Mouse (Mus musculus): ENCODE data around the gene Piwil1.
"Not testable (repeated sequence)": the region's sequence is repeated elsewhere in the genome, so short reads cannot be mapped to it uniquely, and the experiment has no call there.

The Piwil1 gene

DNA sequence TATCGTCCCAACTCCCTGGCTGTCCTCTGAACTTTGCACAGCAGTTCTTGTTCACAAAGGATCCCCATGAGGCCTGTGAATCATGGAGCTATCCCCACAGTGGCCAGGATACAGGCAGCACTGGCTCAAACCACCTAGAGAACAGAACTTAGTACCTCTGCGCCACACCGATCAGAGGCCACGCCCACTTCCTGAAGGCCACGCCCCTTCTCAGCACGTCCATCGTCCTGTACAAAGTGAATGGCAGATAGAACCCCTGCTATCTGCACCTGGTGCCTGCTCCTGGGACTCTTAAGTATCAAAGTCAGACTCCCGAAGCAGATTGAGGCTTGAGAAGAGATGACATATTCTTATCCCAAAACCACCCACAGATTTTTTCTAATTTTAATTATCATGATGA, 8.3 kb downstream of the Piwil1 start:
- DNase-seq (ENCODE audit: low read depth, low spot score), result peak; percentile 24

- DNase-seq (ENCODE audit: low read depth, low spot score), result peak; percentile 24
Measured at GRCm38 (mm10) chr5:128711847-128712246, 9.5 kb downstream of the Piwil1 start.

GRCm38 (mm10) chr5:128715171-128715570, 12.8 kb downstream of the Piwil1 start:
- DNase-seq (ENCODE audit: low read depth, low spot score), result no peak

- DNase-seq (ENCODE audit: low read depth, low spot score), result not testable (repeated sequence)
Measured at GRCm38 (mm10) chr5:128720461-128720860, 18.1 kb downstream of the Piwil1 start.

DNA sequence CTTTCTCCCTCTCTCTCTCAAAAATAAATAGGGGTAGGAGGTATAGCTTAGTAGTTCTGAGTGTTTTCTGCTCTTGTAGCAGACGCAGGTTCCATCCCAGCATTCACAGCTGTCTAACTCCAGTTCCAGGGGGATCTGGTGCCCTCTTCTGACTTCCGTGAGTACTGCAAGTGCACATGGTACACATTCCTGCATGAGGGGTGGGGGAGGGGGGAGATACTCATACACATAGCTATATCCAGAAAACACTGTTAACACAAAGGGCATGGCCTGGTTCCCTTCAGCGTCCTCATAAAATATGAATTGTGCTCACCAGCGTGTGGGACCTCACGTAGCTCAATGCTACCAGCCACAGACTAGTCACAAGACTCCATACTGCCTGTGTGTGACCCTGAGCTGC, 27.0 kb downstream of the Piwil1 start:
- no peak for DNase-seq (ENCODE audit: low read depth, low spot score)

- DNase-seq (ENCODE audit: low read depth, low spot score), result peak; percentile 52
Measured at GRCm38 (mm10) chr5:128730634-128731033, 28.3 kb downstream of the Piwil1 start.

DNA sequence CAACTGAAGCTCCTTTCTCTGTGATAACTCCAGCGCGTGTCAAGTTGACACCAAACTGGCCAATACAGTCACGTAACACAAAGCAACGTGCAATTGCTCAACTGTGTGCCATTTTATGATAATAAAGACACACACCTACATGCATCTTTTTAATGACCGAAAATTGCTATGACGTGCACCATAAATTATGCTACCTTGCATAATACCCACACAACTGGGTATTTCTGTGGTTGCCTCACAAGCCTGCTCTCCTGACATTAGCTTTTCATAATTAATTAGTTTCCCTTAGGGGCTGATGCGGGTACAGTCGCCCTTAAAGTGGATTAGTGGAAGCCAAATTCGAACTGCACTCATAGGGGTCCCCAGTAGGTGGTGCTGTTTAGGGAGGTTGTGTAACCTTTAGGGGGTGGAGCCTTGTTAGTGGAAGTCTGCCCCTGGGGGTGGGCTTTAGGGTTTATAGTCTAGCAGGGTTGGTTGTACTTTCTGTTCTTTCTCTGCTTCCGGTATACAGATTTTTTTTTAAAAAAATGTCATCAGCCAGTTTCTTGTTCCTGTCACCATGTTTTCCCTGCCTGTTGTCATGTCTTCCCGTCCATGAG, 30.2 kb downstream of the Piwil1 start:
- DNase-seq (ENCODE audit: low read depth, low spot score), result no peak

DNA sequence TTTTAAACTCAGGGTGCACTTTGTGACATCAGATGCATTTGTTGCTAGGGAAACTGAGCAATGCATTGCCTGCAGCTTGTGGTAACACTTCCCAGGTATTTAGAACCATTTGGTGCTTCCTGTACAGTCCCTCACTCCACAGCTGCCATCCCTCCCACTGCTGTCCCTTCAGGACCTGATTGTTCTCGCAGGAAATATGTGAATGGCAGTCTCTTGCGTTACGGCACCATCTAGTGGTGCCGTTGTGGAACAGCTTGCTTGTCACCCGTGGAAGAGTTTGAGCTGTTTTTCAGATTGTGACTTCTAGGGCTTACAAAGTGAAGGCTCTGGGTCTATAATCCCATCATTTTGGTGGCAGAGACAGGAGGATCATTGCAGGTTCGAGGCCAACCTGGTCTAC, 31.6 kb downstream of the Piwil1 start:
- peak; percentile 86 for DNase-seq (ENCODE audit: low read depth, low spot score)

DNA sequence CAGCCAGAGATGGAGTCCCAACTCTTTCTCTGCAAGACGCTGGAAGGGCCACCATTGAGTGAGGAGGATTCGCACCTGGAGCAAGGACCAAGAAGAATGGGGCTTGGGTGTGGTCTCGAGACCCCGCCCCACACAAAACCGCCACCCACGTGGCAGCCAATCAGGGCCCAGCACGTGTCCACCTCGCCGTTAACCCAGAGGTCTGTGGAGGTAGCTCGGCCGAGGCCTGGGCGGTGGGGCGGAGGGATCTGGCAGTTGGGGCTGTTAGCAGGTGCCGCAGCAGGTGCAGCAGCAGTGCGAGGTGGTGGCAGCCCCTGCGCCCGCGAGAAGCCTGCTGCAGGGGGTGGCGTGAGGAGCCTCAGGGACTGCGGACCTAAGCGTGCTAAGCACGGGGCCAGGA, 33.6 kb downstream of the Piwil1 start:
- DNase-seq (ENCODE audit: low read depth, low spot score), result no peak

DNA sequence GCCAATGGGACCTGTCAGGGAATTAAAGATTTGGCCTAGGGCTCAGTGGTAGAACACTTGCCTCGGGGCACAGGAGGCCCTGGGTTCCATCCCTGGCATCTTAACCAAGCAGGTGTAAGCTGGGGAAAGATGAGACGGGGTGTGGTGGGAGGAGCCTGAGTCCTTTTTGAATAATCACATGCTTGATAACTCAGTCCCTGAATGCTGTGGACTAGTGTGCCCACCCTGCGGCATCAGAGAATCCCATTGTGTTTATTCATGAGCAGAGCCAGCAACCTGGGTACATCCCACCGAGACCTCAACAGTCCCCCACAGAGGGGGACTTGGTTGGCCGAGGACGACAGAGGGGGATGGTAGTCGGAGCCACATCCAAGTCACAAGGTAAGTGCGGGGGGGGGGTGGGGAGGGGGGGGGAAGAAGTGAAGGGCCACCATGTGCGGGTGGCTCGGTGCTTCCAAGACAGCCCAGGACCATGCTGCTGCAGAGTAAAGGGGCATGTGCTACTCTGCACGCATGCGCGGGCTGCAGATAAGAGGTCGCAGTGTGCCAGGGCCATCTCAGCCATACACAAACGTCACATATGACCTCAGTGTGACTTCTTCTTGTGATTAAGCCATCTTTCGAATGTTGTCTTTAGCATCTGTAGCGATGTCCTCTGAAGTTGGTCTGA, 37.0 kb downstream of the Piwil1 start:
- DNase-seq (ENCODE audit: low read depth, low spot score), result no peak

GRCm38 (mm10) chr5:128739838-128740171, 37.5 kb downstream of the Piwil1 start:
- DNase-seq (ENCODE audit: low read depth, low spot score), result peak; percentile 34

GRCm38 (mm10) chr5:128744351-128744750, 42.0 kb downstream of the Piwil1 start:
- DNase-seq (ENCODE audit: low read depth, low spot score), result no peak

DNA sequence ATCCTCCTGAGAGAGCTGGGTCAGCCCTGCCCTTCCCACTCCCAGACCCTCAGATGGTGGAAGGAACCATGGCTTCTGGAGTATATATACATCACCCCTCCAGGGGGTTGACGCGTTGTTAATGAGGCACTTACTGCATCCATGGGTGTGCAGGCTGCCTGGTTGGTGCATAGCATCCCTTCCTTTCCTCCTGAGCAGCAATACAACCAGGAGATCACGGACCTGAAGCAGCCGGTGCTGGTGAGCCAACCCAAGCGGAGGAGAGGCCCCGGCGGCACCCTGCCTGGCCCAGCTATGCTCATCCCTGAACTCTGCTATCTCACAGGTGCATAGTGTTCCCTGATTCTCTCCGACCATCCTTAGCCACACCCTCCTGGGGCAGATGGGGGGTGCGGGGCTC, 42.9 kb downstream of the Piwil1 start:
- DNase-seq (ENCODE audit: low read depth, low spot score), result no peak

DNA sequence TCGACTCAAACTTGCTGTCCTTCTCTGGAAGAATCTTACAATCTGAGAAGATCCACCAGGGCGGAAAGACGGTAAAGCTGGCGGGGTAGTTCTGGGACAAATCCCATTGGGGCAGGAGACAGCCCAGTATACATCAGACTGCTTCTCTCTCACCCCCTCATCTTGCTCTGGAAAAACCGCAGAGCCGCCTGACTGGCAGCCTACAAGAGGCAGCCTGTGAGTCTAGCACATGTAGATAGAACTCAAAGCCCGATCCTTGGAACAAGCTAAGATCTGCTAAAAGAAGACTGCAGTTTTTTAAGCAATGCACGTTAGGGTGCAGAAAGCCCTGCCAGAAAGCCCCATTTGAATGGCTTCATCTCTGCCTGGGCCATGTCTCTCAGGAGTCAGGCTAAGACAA, 43.9 kb downstream of the Piwil1 start:
- DNase-seq (ENCODE audit: low read depth, low spot score), result peak; percentile 63

DNA sequence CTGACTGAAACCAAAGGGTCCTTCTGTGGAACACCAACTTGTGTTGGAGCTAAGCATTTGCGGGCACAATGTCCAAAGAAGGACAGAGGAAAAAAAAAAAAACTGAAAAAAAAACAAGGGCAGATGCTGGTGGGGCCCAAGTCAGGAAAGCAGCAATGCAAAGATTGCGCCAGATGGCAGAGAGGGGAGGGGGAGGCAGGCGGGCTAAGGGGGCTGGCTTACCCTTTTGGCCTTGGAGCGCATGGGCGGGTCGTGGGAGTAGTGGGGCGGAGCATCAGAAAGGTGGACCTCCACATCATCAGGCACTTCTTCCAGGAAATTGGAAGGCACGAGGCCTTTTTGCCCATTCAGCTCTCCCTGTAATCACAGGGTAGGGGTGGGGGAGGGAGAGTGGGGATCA, 58.8 kb downstream of the Piwil1 start:
- no peak for DNase-seq (ENCODE audit: low read depth, low spot score)

DNA sequence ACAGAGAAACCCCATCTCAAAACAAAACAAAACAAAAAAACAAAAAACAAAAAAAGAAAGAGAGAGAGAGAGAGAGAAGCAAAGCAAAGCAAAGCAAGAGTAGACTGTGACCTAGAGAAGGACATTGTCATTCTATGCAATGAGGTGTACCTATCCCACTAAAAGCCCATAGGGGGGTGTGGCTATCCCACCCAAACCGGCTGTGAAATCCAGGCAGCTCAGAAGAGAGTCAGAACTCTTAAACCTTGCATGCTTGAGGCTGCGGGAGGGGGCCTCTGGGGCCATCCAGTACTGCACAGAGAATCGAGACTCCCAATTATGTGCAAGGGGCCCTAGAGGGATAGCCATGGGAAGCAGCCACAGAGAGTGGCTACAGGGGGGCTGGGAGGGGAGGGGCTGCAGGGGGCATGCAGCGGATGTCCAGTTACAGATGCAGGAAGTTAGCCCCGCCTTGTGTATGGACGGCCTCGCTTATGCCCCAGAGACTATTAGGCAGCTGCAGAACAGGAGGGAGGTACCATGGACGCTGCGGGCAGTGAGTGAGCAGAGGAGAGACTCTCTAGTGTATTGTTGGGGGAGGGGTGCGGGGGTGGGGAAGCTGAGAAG, 66.8 kb downstream of the Piwil1 start:
- no peak for DNase-seq (ENCODE audit: low read depth, low spot score)

DNA sequence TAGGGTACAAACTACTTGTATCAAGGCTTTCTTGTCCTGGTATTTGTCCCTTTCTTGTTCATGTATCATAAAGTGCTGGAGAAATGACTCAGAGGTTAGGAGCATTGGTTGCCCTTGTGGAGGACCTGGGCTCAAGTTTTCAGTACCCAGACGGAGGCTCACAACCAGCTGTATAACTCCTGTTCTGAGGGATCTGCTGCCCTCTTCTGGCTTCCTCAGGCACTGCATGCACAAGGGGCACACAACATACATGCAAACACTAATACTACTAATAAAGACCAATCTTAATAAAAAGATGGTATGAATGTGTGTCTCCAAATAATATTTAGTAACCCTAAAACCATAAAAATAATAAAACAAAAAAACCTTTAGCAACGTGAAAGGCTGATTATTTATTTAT, 74.1 kb downstream of the Piwil1 start:
- DNase-seq (ENCODE audit: low read depth, low spot score), result no peak

DNA sequence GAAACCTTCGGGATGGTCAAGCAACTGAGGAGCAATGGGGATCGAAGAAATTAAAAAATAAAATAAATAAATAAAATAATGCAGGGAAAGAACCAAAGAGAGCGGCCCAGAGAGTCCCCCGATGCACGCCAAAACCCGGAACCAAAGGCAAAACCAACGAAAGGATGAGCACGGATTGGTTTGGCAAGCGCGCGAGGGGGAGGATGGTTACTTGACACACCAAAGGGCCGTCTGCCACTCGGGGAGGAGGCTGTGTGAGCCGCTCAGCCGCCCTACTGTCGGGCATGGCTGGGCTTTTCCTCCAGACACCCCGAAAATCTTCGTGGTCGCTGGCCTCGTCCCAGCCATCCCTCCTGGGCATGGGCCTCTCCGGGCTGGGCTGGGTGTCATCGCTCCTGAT, 79.3 kb downstream of the Piwil1 start:
- DNase-seq (ENCODE audit: low read depth, low spot score), result no peak

DNA sequence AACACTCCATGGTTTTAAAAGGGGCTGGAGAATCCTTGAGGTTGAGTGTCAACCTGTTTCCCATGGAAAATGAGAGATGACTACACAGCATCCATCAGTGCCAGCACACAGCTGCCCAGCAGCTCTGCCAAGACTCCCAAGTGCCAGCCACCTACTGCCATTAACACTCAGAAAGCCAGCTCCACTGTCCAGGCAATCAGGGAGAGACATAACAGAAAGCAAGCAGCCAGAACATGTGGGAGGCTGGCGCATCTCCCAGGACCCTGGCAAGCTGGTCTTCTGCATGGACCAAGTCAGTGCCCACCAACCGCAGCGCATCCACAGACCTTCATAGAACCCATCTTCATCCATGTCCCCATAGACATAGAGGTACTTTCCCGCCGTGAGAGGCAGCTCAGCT, 98.3 kb downstream of the Piwil1 start:
- DNase-seq (ENCODE audit: low read depth, low spot score), result peak; percentile 68

All from brain, adult 2 months (tissue).